Mouse (Mus musculus): ENCODE measurements at regions not wholly inside any gene's neighbourhood (a gene's known extent, or its start where the extent isn't known, plus 50 kb on each side); places are given as distances from the start of the nearest gene placed in this dataset.

DNA sequence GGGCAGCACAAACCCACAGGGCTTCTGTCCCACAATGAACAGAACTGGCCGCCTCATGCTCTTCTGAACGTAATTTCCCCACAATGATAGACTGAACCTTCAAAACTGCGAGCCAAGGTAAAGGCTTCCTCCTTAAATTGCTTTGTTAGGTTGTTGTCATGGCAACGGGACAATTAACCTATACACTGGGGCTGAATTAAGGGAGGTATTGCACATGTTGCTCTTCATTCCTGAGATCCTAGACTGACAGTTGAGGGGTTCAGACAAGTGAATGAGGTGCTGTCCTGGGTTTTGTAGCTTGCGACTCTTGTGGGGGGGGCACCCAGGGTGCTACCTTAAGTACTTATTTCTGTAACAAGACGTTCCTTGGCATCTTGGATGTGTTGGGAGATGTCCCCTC, 100.6 kb upstream of the Pmepa1 start:
- DNase-seq = no peak

DNA sequence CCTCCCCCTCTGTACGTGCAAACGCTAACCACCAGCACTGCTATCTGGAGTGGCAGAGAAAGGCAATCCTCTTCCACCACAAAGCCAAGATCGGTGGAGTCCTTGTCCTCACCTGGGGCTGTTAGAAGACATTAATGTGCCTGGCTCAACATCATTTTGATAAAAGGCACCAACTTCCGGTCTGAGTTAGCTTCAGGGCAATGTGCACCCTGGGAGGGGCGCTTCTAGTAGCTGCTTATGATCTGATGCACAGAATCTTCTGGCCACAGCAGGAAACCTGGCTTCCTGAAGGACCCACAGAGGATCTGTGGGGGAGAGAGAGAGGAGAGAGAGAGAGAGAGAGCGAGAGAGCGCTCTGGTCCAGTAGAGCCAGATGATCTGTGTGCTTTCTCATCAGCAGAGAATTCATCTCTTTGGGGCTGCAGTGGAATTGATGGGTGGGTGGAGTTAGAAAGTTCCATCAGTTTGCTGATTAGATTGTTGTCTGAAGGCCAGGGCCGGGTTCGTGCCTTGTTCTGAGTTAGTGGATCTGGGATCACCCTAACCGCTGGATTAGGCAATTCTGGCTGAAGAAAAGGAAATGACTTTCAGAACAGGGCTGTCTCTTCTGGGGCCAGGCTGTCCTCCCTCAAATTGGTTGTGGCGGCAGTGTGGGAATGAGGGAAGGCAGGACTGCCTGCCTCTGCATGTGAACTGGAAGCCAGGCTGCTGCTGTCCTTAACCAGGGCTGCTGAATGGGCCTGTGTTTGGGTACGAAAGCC, 101.3 kb upstream of the Pmepa1 start:
- no peak for DNase-seq

DNA sequence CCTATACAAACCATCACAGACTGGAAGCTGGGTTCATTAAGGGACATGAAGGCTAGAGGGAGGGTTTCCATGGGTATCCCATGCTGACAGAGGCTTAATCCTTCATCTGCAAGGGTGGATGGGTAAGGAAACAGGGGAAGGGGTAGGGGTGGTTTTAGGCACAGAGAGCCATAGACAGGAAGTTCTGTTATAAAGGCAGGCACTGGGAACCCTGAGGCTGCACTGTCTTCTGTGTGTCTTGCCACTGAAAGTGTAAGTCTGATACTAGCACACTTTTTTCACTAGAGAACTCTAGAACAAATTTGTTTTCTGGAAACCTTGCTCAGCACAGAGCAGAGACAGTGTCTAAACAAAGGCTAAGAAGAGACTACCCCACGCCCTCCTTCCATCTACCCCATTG, 103.4 kb upstream of the Pmepa1 start:
- no peak for DNase-seq

DNA sequence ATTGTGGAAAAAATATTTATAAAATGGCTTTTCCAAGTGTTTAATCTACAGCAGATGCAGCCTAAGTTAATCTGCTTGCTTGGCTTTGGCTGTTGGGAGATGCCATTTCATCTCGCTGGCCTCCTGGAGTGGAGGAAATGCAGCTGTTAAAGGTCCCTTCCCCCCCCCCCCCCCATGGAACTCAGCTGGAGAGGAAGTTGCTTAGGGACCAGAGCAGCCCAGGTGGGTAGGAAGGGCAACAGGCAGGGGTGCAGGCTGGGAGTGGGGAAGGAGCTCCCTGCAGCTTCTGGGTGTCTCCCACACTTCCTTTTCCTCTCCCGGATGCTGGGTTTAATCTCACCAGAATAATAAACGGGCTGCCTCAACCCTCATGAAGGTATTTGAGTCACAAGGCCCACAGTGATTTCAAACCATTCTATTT, 104.0 kb upstream of the Pmepa1 start:
- DNase-seq = no peak

DNA sequence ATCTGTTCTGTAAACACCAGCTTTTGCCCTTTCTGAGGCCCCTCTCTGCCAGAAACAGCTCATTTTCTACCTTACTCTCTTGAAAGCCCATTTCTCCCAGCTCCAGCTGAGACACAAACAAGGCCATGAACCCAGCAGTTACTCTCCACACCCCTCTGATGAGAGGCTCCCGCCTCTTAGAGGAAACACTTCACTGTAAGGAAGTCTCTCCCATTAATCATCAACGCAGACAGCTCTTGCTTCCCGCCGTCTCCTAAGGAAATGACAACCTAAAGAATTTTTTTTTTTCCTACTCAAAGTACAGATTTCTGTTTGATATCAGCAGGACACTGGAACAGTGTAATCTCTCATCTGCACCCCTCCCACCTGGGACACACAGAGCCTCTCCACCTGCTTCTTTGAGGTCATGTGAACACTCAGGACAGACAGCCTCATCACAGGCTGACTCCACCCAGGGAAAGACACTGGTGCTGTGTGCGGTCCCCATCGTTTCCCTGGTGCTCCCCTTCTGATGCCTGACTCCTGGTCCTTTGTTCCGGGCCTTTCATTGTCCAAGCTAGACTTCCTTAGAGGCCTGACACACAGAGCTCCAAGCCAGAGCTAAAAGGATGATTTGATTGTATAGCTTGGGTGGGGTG, 106.0 kb upstream of the Pmepa1 start:
- DNase-seq = no peak

DNA sequence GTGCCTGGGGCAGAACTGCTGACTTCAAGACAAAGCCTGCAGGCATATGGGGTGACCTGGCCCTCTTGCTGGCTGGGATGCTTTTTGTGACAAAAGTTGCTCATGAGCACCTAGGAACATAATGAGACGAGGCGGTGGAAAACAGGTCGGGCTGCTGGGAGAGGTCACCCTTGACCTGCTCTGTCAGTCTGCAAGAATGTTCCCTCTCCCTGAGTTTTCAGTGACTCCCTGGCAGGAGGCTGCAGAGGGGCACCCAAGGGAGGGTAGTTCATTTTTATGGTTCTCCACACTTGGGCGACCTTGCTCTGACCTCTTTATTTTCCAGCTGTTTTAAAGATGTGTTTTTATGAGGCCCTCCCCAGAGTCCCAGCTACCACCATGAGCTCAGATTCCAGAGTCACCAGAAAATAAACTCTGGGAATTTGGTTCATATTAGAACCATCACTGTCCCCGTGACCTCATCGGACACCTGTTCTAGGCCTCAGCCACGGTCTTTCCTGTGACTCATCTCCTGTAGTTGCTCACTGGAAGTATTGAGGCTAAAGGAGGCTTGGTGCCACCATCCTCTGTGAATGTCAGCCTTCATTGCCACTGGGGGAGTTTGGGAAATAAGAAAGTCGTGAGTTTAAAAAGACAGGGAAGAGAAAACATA, 108.7 kb upstream of the Pmepa1 start:
- DNase-seq = no peak

DNA sequence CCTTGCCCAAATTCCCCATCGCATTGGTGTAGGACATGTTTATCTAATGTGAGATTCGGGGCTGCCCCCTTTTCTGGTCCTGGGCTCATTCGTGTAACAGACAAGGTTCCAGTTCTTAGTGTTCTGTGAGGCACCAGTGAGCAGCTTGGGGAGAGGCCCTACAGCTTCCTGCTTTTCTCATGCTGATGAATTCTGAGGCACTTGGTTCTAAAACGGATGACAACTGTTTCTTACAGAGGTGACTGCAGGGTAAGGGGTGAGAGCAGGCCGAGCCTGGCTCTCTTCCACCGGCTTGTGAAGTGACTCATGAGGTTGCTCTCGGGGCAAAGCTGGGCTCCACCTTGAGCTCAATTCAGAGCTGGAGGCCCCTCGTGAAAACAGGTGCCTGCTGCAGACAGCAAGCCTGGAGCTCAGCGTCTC, 109.4 kb upstream of the Pmepa1 start:
- no peak for DNase-seq

DNA sequence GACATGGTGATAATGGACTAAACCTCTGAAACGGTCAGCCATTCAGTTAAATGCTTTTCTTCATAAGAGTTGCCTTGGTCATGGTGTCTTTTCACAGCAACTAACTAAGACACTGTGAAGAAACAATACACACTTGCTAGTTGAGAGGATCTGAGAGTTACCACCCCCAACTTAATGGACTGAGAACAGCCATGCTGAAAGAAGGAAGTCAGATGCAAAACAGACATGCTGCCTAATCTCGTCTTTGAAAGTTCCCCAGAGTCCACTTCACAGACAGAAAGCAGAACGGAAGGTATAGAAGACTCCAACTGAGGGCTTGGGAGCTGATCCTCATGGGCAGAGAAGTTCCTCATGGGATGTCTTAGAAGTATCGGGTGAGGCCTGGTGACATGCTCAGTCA, 111.8 kb upstream of the Pmepa1 start:
- no peak for DNase-seq

DNA sequence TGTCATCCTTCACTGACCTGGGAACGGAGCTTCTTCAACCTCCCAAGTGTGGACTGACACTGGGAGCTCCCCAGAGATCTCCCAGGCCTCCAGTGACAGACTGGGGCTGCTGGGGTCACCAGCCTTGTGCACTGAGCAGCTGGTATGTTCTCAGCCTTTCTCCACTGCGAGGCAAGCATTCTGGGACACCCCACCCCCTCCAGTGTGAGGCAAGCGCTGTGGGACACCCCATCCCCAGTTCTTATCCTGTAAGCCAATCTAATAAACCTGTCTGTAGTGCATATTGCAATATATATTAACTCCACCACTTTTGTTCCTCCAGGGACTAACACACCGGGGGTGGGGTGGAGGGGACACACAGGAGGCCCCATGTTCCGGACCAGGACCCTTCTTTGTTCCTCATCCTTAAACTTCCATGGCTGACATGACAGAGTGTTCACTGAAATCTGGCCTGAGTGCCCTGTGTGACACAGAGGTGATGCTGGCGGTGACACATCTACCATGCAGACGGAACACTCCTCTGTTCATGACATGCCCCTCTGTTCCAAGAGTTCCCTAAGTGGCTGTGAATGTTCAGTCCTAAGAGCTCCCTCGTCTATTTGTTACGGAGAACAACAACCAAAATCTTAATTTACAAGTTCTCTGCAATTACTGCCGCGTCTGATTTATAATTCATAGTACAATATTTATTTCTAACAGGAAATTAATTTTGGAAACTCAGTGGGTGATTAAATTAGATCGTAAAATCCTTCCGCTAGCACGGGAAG, 116.4 kb upstream of the Pmepa1 start:
- no peak for DNase-seq

DNA sequence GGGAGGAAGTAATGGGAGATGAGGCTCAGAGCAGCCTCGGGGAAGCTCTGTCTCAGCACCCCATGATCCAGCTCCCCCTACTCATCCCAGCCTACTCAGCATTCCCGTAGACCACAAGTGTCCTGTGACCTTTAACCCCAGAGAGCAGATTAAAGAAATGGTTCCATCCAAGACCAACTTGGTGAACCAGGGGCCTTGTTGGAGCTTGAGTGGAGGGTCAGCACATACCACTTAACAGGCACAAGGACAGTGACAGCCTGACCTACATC, 116.9 kb upstream of the Pmepa1 start:
- no peak for DNase-seq

DNA sequence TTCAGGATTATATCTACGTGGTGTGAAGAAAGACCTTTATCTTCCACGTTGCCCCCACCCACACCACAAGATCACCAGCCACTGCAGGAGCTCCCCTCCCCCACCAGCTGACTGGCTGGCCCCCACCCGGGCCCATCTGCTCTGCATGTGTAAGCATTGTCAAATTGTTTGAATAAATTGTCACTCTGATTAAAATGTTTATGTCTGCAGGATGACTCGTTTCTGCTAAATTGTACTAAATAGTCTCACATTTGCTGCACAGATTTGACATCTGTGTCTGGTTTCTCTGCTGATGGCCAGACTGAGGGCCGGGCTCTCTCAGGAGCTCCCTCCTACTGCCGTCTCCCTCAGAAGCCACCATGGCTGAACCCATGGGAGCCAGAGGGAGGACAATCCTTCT, 119.2 kb upstream of the Pmepa1 start:
- DNase-seq = no peak

DNA sequence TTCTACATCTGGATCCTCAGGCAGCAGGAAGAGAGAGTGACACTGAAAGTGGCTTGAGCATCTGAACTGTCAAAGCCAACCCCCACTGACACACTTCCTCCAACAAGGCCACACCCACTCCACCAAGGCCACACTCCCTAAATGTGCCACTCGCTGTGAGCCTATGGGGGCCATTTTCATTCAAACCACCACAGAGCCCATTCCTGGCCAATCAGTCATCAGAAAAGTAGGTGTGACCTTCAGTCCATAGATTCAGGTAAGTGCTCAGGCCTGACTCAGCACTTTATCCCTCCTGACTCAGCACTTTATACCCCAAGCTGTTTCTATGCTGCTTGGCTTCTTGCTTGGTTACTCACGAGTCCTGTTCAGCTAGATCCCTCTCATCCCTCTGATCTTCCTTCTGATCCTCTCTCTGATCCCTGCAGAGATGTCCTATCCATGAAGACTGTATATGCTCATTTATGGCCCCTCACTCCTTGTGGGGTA, 121.6 kb upstream of the Pmepa1 start:
- no peak for DNase-seq

DNA sequence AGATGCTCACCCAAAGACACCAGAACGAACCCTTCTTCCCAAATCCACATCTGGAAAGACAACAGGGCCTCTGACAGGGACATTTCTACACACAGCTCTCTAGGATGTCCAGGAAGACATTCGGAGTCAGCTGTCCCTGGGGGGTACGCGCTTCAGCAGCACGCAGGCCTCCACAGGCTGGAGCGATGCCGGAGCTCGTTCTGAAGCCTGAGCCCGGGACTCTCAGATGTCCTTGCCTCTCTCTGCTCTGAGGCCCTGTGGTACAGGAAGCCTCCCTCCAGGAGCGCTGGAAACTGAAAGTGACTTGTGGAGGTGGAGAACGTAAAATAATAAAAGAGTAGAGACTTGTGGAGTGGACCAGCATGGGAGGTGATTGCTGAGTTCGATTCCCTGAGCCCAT, 116.8 kb upstream of the 1700021F07Rik start:
- DNase-seq = no peak

DNA sequence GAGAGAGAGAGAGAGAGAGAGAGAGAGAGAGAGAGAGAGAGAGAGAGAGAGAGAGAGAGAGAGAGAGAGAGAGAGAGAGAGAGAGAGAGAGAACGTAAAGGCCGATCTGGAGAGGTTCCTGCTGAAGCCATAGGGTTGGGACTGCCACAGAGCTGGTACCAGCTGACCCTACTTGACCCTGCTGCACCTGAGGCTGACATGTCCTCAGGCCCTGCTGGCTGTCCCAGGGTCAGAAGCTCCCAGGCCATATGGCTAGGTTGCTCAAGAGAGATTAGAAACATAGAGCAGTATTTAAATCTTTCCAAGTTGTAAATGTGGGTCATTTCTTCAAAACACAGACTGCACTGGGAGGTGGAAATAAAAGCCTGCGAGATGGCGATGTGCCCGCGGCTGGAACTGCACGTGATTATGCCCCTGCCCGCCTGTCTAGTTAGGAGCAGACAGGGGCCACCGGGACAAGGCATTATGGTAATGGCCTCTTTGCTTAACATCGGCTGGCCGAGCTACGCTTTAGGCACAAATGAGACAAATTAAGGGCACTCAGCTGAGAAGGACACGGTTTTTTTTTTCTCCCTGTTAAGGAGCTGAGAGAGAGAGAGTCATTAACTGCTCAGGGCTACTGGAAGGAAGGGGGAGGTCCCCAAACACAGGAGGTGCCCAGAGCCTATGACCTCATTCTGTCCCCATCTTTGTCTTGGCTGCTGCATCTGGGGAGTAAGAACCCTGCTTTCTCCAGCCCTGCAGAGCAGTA, 115.9 kb upstream of the 1700021F07Rik start:
- DNase-seq = no peak

DNA sequence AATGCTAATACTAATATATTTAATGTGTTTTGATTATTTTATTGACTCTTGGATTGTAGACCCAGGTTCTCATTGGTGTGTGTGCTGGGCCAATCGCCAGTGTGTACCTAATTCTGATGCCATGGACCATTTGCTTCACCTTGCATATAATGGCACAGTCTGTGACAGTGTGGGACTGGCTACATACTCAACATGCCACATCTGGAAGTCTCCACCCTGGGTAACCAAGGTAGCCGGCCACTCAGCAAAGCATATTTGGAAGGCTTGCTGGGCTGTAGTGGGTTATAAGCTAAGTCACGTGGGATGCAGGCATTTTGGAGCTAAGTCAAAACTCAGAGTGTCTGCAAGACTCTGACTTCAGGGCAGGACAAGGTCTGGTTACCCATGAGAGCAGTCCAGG, 115.3 kb upstream of the 1700021F07Rik start:
- no peak for DNase-seq

DNA sequence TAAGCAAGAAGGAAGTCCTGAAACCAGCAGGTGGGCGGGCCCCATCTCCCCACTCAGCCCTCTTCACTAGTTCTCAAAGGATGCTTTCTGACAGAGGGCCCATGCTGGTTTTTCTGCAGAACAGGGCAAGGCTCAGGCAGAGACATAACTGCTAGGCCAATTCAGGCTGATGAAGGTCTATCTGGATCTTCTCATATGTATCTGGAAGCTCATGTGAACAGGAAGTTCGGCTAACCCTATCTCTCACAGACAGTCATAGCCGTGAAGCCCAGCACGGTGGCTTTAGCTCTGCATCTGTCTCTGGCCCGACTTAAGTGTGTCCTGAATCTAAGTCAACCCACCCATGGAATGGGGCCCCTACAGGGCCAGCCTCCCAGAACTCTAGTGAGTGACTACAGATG, 113.7 kb upstream of the 1700021F07Rik start:
- DNase-seq = no peak

DNA sequence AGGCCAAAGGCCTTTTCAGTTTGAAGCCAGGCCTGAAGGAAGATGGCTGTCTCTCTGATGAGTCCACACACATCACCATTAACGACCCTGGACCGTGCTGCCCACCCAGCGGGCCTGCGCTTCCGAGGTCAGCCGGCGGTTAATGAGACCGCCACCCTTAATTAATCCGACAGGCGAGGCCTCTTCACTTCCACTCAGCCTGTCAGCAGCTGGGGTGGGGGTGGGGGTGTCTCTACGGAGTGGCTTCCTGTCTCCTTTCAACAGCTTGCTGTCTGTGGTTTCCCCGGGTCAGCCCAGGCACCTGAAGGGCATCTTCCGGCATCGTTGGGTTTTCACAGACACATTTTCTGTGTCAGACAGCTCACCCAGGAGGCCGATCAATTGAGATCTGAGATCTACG, 113.0 kb upstream of the 1700021F07Rik start:
- DNase-seq = no peak

DNA sequence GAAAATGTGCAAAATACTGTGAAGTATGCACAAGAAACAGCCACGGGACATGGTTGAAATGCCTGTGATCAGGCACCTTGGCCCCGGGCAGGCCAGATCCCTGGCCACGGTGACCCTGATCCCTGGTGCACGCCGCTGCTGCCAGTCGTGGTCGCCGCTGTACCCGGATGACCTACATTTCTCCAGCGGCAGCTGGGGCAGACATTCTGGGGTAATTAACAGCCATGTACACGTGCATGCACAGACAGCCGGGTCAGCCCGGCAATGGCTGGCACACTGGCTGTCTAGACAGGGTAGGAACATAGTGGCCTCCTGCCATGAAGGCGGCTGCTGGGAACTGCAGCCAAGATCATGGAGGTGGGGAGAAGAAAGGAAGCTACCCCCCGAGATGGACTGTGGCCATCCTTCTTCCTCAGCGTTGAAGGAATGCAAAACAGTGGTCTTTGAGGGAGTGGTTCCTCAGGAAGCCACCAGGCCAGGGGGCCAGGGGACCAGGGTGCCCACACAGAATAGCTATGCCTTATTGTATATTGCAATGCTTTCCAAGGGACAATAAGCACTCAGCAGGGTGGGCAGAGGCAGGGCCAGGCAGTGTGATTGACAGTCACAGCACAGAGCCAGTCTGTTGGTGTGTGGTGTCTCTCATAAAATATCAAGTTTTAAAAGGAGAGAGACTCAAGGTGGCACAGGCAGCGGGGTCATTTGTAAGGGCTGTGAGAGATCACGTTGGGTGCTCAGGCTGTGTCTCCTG, 108.3 kb upstream of the 1700021F07Rik start:
- peak; percentile 12 to 16 for DNase-seq

DNA sequence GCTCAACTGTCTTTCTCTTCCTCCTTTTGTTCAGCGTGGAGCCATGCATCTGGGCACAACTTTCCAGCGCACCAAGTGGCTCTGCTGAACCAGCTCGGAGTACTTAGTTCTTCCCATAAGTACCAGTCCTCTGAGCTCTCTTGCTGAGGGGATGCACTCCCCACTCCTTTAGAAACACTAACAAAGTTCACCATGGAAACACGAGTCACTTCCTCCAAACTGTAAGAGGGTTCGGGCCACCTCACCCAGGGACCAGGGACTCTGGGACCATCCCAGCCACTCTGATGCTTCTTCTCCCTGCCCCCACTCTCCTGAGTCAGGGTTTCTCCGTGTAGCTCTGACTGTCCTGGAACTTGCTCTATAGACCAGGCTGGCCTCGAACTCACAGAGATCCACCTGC, 107.0 kb upstream of the 1700021F07Rik start:
- no peak for DNase-seq

DNA sequence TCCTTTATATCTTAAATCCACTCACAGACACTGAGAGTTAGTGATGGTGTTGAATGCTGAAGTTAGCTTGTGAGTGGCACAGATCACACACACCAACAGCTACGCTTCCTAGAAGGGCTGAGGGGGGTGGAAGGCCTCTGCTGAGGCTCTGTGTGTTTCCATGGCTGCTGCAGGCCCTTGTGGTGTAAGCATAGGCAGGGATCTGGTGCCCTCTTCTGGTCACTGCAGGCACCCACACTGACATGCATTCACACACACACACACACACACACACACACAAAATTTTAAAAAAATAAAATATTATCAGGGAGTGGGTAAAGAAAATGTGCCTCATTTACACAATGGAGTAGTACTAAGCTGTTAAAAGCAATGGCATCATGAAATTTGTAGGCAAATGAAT, 105.5 kb upstream of the 1700021F07Rik start:
- no peak for DNase-seq

DNA sequence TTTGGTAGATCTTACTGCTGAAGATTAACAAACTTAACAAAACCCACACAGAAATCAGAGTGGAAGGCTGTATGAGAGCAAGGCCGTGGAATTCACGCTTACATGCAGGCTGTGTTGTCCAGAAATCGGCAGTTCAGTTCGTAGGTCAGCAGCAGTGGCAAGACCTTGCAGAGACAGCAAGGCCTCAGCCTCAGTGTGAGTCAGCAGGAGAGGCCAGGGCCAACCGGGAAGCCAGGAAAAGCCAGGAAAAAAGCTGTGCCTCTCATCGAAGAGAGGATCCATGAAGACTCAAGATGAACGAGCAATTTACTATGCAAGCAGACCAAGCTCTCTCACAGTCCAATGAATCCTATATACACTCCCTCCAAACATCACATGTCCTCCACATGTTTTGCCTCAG, 103.4 kb upstream of the 1700021F07Rik start:
- no peak for DNase-seq

DNA sequence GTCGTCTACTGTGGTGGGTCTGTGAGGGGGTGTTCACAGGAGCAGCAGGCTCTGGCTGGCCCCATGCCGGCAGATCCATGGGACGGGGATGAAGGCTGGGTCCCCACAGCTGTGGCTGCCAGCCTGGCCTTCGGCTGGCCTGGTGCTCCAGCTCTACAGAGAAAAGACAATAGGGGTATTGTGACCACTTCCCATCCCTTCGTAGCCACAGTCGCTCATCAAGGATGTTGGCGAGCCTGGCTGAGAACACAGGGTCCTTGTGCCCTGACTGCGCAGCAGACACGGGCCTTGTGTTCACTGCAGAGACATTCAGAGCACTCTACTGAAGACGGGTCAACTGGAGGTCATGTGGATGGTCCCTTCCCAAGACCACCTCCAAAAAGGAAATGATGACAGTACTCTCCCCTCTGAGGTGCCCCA, 102.4 kb upstream of the 1700021F07Rik start:
- no peak for DNase-seq

All from cerebellum, postnatal 36 days (tissue).